Mouse (Mus musculus) kidney, postnatal 0 days (tissue): ENCODE measurements around the gene Dgkg. TPM values are rescaled to one million over a fixed set of nuclear protein-coding genes. Genes with fewer than 3 reads are reported as not detected.

ENCODE experiments used
- ATAC-seq: fragments of 200-750 bp; cut with Nextera tagmentation; replicated peaks from 2 replicates; pipeline ENCODE4 v1.8.0; 2017; ENCODE audit warnings: low read depth, moderate number of reproducible peaks, moderate TSS enrichment, moderate library complexity; ENCODE audit not compliant: low FRiP score
- DNase-seq: peaks from one replicate; pipeline ENCODE4 v3.0.0-alpha.2; 2016; ENCODE audit warnings: low spot score
- H3K27ac ChIP-seq: fragments of 300-500 bp; sonication (generic); 2 replicates; pipeline ENCODE4 v1.5.1; 2014; ENCODE audit warnings: mild to moderate bottlenecking
- H3K27me3 ChIP-seq: fragments of 300-500 bp; sonication (generic); 2 replicates; pipeline ENCODE4 v1.6.1; 2014; ENCODE audit warnings: low read length, mixed read lengths; ENCODE audit not compliant: insufficient read depth
- H3K36me3 ChIP-seq: fragments of 300-500 bp; sonication (generic); 2 replicates; pipeline ENCODE4 v1.6.1; 2014; ENCODE audit warnings: low read length, mixed read lengths; ENCODE audit not compliant: insufficient read depth
- H3K4me1 ChIP-seq: fragments of 300-500 bp; sonication (generic); replicated peaks from 2 replicates; pipeline ENCODE4 v1.6.1; 2014; ENCODE audit warnings: antibody characterized with exemption, low read length, mixed read lengths; ENCODE audit not compliant: insufficient read depth
- H3K4me2 ChIP-seq: fragments of 300-500 bp; sonication (generic); 2 replicates; pipeline ENCODE4 v1.6.1; 2014; ENCODE audit warnings: mild to moderate bottlenecking, low read length, moderate library complexity, mixed read lengths
- H3K4me3 ChIP-seq: fragments of 300-500 bp; sonication (generic); replicated peaks from 2 replicates; pipeline ENCODE4 v1.5.1; 2014; ENCODE audit warnings: low read depth, low read length
- H3K9ac ChIP-seq: fragments of 300-500 bp; sonication (generic); 2 replicates; pipeline ENCODE4 v1.6.1; 2014; ENCODE audit warnings: low read depth, low read length
- H3K9me3 ChIP-seq: fragments of 300-500 bp; sonication (generic); replicated peaks from 2 replicates; pipeline ENCODE4 v1.6.1; 2016; ENCODE audit warnings: low read length, inconsistent platforms, mixed read lengths
- CTCF ChIP-seq: IDR thresholded peaks from 2 replicates; pipeline ENCODE4 v1.5.1; 2016; ENCODE audit warnings: antibody characterized with exemption, low read depth, mild to moderate bottlenecking, moderate library complexity
- WGBS: fragments of 180-500 bp; shearing (Covaris S2); extraction: QIAGEN DNeasy Blood & Tissue Kit; methylation state at CpG from one replicate; pipeline ENCODE4 v1.1.7; 2014; 5-methylcytosine and 5-hydroxymethylcytosine counted together
- polyA plus RNA-seq: library from polyadenylated mRNA; unstranded; fragments of >200 nt; fragmentation: Nextera tagmentation; extraction: Ambion mirVana; gene quantifications from 2 replicates; pipeline ENCODE4 v1.2.1, GENCODE M21; 2015

Dgkg gene
- polyA plus RNA-seq, 1 experiment from 2014 or later, result 0.67 TPM

DNA sequence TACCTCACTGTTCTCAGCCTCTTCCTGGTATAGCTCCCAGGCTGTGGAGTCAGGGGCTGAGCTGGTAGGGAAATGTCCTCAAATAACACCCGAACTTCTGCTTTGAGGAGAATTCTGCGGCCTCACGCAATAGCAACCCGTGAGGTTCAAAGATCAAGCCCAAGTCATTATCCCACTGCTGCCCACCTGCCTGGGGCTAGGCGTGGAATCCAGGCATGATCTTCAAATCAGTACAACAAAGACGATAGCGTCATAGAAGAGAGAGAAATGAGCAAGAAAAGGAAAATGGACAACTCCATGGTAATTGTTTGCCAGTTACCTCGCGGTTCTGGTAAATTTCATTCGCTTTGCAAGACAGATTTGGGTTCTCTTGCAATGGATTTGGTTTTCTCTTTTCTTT lies 109.3 kb downstream of the Dgkg start:
- Histone ChIP-seq H3K36me3 (no peaks in the 10 kb centered on the region), H3K4me1 (peaks cover 13% of the 10 kb centered on the region; the same call in 1 of the 2 replicates), H3K27me3 (no peaks in the 10 kb centered on the region), H3K9ac (0 out of 2 replicates have a peak overlapping the region, but pooled peaks have one; percentile 57), H3K4me3 (peak overlapping the region; percentile 36), H3K9me3 (no peaks in the 10 kb centered on the region), H3K27ac (no peak overlapping the region), H3K4me2 (peak overlapping the region; percentile 69)
- 59% methylated on average over 10 of the region's 10 CpGs for WGBS
- no peak for TF ChIP-seq CTCF
- DNase-seq (no peak), ATAC-seq (no peak)

- no peaks in the 10 kb centered on the region for H3K27me3 ChIP-seq
- no peak overlapping the region for H3K4me3 ChIP-seq
- H3K27ac ChIP-seq, result no peak overlapping the region
- no peak overlapping the region for H3K9ac ChIP-seq
- no peak for DNase-seq
- H3K36me3 ChIP-seq, result no peaks in the 10 kb centered on the region
- no peaks in the 10 kb centered on the region for H3K9me3 ChIP-seq
- H3K4me1 ChIP-seq, result peaks cover 13% of the 10 kb centered on the region; the same call in 1 of the 2 replicates
- WGBS, result 65% methylated on average over 8 of the region's 8 CpGs
- no peak for ATAC-seq
- H3K4me2 ChIP-seq, result no peak overlapping the region
- no peak for TF ChIP-seq CTCF
These were observed 111.2 kb downstream of the Dgkg start for GRCm38 (mm10) chr16:22545799-22546198.

GRCm38 (mm10) chr16:22545016-22545561 lies 111.9 kb downstream of the Dgkg start:
- ATAC-seq, result no peak
- no peak for TF ChIP-seq CTCF
- 27% methylated on average over 3 of the region's 3 CpGs for WGBS
- H3K4me2 ChIP-seq, result no peak overlapping the region
- peak; percentile 53 for DNase-seq
- no peak overlapping the region for H3K27ac ChIP-seq
- H3K9ac ChIP-seq, result no peak overlapping the region
- no peaks in the 10 kb centered on the region for H3K36me3 ChIP-seq
- H3K9me3 ChIP-seq, result no peaks in the 10 kb centered on the region
- no peaks in the 10 kb centered on the region for H3K27me3 ChIP-seq
- peaks cover 13% of the 10 kb centered on the region; the same call in 1 of the 2 replicates for H3K4me1 ChIP-seq
- no peak overlapping the region for H3K4me3 ChIP-seq

DNA sequence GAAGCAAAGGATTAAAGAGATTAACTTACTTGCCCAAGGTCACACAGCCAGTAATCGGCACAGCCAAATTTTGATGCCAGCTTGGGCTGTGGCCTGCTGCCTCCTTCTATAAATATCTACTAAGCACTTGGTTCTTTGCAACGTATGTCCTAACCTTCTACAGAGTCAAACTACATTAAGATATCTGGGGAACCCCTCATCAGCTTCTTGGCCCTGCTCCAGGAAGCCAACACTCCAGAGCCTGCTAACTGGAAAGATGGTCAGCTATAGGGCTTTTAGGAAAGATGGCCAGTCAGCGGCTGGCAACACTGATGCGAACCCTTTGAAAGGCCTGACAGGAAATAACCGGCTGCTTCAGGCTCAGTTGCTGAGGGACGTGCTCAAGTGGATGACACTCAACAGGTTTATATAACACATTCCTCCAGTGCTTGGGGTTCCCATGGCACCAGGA lies 114.3 kb downstream of the Dgkg start:
- 74% methylated on average over 6 of the region's 6 CpGs for WGBS
- Histone ChIP-seq H3K27ac (no peak overlapping the region), H3K9me3 (no peaks in the 10 kb centered on the region), H3K27me3 (no peaks in the 10 kb centered on the region), H3K4me2 (no peak overlapping the region), H3K4me3 (no peak overlapping the region), H3K36me3 (no peaks in the 10 kb centered on the region), H3K9ac (no peak overlapping the region), H3K4me1 (peaks cover 3% of the 10 kb centered on the region; the same call in 1 of the 2 replicates)
- ATAC-seq (no peak), DNase-seq (no peak)
- TF ChIP-seq CTCF, result no peak

- no peaks in the 10 kb centered on the region for H3K4me1 ChIP-seq
- 82% methylated on average over 6 of the region's 6 CpGs for WGBS
- TF ChIP-seq CTCF, result no peak
- no peak overlapping the region for H3K27ac ChIP-seq
- H3K27me3 ChIP-seq, result no peaks in the 10 kb centered on the region
- H3K9me3 ChIP-seq, result no peaks in the 10 kb centered on the region
- H3K9ac ChIP-seq, result no peak overlapping the region
- no peaks in the 10 kb centered on the region for H3K36me3 ChIP-seq
- ATAC-seq (no peak), DNase-seq (no peak)
- H3K4me3 ChIP-seq, result no peak overlapping the region
- no peak overlapping the region for H3K4me2 ChIP-seq
These were observed 117.7 kb downstream of the Dgkg start for GRCm38 (mm10) chr16:22539275-22539674.

DNA sequence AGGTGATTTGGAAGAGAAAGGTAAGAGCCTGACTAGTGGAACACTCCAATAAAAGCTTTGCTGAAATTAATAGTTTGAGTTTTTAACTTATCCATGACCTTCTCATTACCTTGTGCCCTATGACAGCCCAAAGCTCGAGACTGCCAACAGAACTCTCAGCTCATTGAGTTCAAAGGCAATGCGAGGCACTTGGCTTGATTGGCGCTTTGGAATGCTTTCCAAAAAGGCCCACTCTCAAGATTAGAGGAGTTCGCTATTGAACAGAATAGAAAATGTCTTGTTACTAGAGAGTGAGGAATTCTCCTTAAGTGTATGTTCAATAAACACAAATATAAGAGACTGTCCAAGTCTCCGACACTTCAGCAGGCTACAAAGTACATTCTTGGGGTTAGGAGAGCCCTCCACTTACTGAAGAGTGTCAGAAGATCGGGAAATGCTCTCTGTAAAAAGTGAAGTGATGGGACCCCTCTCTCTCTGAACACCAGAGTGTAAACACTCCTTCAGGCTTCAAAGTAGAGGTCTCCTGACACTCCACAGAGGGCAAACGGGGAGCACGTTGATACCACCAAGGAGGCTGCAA lies 120.3 kb downstream of the Dgkg start:
- WGBS, result 74% methylated on average over 8 of the region's 8 CpGs
- H3K4me3 ChIP-seq, result no peak overlapping the region
- H3K9me3 ChIP-seq, result no peaks in the 10 kb centered on the region
- no peak overlapping the region for H3K27ac ChIP-seq
- DNase-seq (no peak), ATAC-seq (no peak)
- H3K27me3 ChIP-seq, result no peaks in the 10 kb centered on the region
- H3K4me2 ChIP-seq, result no peak overlapping the region
- no peaks in the 10 kb centered on the region for H3K36me3 ChIP-seq
- TF ChIP-seq CTCF, result no peak
- no peaks in the 10 kb centered on the region for H3K4me1 ChIP-seq
- no peak overlapping the region for H3K9ac ChIP-seq
